Mouse (Mus musculus) megakaryocyte progenitor cell, adult 5-6 weeks (primary cell): Measurements from ENCODE around the gene Ccl27a. TPM values are rescaled to one million over a fixed set of nuclear protein-coding genes. Genes with fewer than 3 reads are reported as not detected.
A peak's percentile ranks its signal among the peaks of the same experiment; 100 is the strongest.

Experiments used
- ATAC-seq: replicated peaks from 2 replicates; pipeline ENCODE4 v1.8.0; 2016; ENCODE audit warnings: mild to moderate bottlenecking, moderate TSS enrichment, inconsistent platforms; ENCODE audit not compliant: poor library complexity
- total RNA-seq, 2 experiments: library from RNA; stranded (forward) in 1 of 2; stranded (reverse) in 1 of 2; fragments of 157-497, 149-512 nt in 1 of 2; fragments of 200-1000 nt in 1 of 2; gene quantifications; 2 replicates each; pipeline versions ENCODE4 v1.2.3 to v1.2.4; 2015 to 2017

Gene Ccl27a
- total RNA-seq, 2 experiments from 2014 or later = 9.8 to 11.6 TPM

- peak; percentile 64 for ATAC-seq
Measured at GRCm38 (mm10) chr4:41755338-41756305, 18.4 kb downstream of the Ccl27a start, which contains the start of gene Sigmar1. Gene Sigmar1 (minus strand): TSS chr4:41756157.

GRCm38 (mm10) chr4:41754797-41755337 is 19.2 kb downstream of the Ccl27a start, which contains the start of gene Galt:
Gene Galt (plus strand): TSS chr4:41755228.
- ATAC-seq = peak; percentile 45

GRCm38 (mm10) chr4:41745021-41745420 is 29.0 kb downstream of the Ccl27a start:
- ATAC-seq = no peak

- ATAC-seq = no peak
Measured at GRCm38 (mm10) chr4:41744131-41744530, 29.9 kb downstream of the Ccl27a start.

- ATAC-seq = peak; percentile 86
Measured at GRCm38 (mm10) chr4:41741158-41741560, 32.9 kb downstream of the Ccl27a start.

GRCm38 (mm10) chr4:41740380-41741157 is 33.5 kb downstream of the Ccl27a start:
- peak; percentile 62 for ATAC-seq

- no peak for ATAC-seq
Measured at GRCm38 (mm10) chr4:41739260-41739659, 34.8 kb downstream of the Ccl27a start.

GRCm38 (mm10) chr4:41738256-41738603 is 35.8 kb downstream of the Ccl27a start:
- no peak for ATAC-seq

GRCm38 (mm10) chr4:41737602-41738255 is 36.3 kb downstream of the Ccl27a start:
- ATAC-seq = peak; percentile 59

GRCm38 (mm10) chr4:41731052-41731765 is 42.8 kb downstream of the Ccl27a start, which contains the start of gene Arid3c:
Gene Arid3c (minus strand): TSS chr4:41731142.
- peak; percentile 64 for ATAC-seq

GRCm38 (mm10) chr4:41726826-41727621 is 47.0 kb downstream of the Ccl27a start:
- ATAC-seq = no peak

- peak; percentile 98 for ATAC-seq
Measured at GRCm38 (mm10) chr4:41722918-41723351, 51.1 kb downstream of the Ccl27a start, which contains the start of gene Dctn3. Gene Dctn3 (minus strand): TSS chr4:41723170.

Other genes starting within 250 kb of the Ccl27a start
- 0.98 and 1.1 TPM in 2 replicates for gene Fam219a, start 204.7 kb downstream of the Ccl27a start, total RNA-seq (2015)
- 0.33 and 4.1 TPM in 2 replicates for gene Fam219a, start 204.7 kb downstream of the Ccl27a start, total RNA-seq (2017)
- 0.44 TPM in 1 of 2 replicates, not detected in the other for gene Dnaic1, start 204.5 kb downstream of the Ccl27a start, total RNA-seq (2015)
- not detected in 2 replicates for gene Dnaic1, start 204.5 kb downstream of the Ccl27a start, total RNA-seq (2017)
- gene Enho, start 133.9 kb downstream of the Ccl27a start, total RNA-seq (2015) = not detected in 2 replicates
- gene Enho, start 133.9 kb downstream of the Ccl27a start, total RNA-seq (2017) = not detected in 2 replicates
- gene Cntfr, start 77.2 kb downstream of the Ccl27a start, total RNA-seq (2015) = not detected in 2 replicates
- gene Cntfr, start 77.2 kb downstream of the Ccl27a start, total RNA-seq (2017) = not detected in 2 replicates
- 28.2 and 46.9 TPM in 2 replicates for gene Il11ra1, start 74.3 kb downstream of the Ccl27a start, total RNA-seq (2015)
- gene Il11ra1, start 74.3 kb downstream of the Ccl27a start, total RNA-seq (2017) = 132 and 149 TPM in 2 replicates
- gene Rpp25l, start 60.7 kb downstream of the Ccl27a start, total RNA-seq (2015) = 17.5 and 24.4 TPM in 2 replicates
- 22.5 and 23.0 TPM in 2 replicates for gene Rpp25l, start 60.7 kb downstream of the Ccl27a start, total RNA-seq (2017)
- gene Dctn3, start 51.1 kb downstream of the Ccl27a start, total RNA-seq (2015) = 57.9 and 75.6 TPM in 2 replicates
- gene Dctn3, start 51.1 kb downstream of the Ccl27a start, total RNA-seq (2017) = 73.4 and 94.6 TPM in 2 replicates
- gene Arid3c, start 43.1 kb downstream of the Ccl27a start, total RNA-seq (2015) = not detected in 2 replicates
- not detected in 2 replicates for gene Arid3c, start 43.1 kb downstream of the Ccl27a start, total RNA-seq (2017)
- gene Galt, start 19.0 kb downstream of the Ccl27a start, total RNA-seq (2015) = 31.5 and 34.7 TPM in 2 replicates
- gene Galt, start 19.0 kb downstream of the Ccl27a start, total RNA-seq (2017) = 26.1 and 36.4 TPM in 2 replicates
- 60.8 and 66.4 TPM in 2 replicates for gene Sigmar1, start 18.1 kb downstream of the Ccl27a start, total RNA-seq (2015)
- gene Sigmar1, start 18.1 kb downstream of the Ccl27a start, total RNA-seq (2017) = 68.0 and 76.3 TPM in 2 replicates
- not detected in 2 replicates for gene Gm21541, start 129.4 kb upstream of the Ccl27a start, total RNA-seq (2015)
- not detected in 2 replicates for gene Gm21541, start 129.4 kb upstream of the Ccl27a start, total RNA-seq (2017)
- 1.1 and 1.5 TPM in 2 replicates for gene Gm20878, start 167.3 kb upstream of the Ccl27a start, total RNA-seq (2015)
- 1.8 and 5.5 TPM in 2 replicates for gene Gm20878, start 167.3 kb upstream of the Ccl27a start, total RNA-seq (2017)
- gene Fam205a4, start 191.8 kb upstream of the Ccl27a start, total RNA-seq (2015) = 0.22 TPM in 1 of 2 replicates, not detected in the other
- gene Fam205a4, start 191.8 kb upstream of the Ccl27a start, total RNA-seq (2017) = not detected in 2 replicates